8 mouse cellular contexts compared by ENCODE assay signal in genomic region chr1:42491644-42492277, GRCm38 (mm10).
DNase-seq lines count a peak whose midpoint lies in the region; TF ChIP-seq lines count a peak whose summit lies in the region.

No protein-coding gene starts in this region.

- H3K4me1 ChIP-seq in limb, embryonic 10.5 days, result peaks cover 13% of the 10 kb centered on the region
- peaks cover 9% of the 10 kb centered on the region for H3K4me1 ChIP-seq in olfactory bulb, adult 2 months (ENCODE audit: control insufficient read depth, insufficient read depth, low read length)

- TF ChIP-seq POLR2A in olfactory bulb, adult 2 months (IDR thresholded peaks at IDR 0.05; ENCODE audit: insufficient read depth, low read depth, low read length), result no peak

- TF ChIP-seq CTCF in olfactory bulb, adult 2 months (IDR thresholded peaks at IDR 0.05; ENCODE audit: insufficient read depth, low read depth, low read length), result no peak

- no peaks in the 10 kb centered on the region for H3K9me3 ChIP-seq in limb, embryonic 10.5 days (replicated peaks)

- peak; percentile 5 to 8 for DNase-seq in cerebellum, postnatal 25 days
- no peak for DNase-seq in cerebellum, postnatal 36 days
- peak; percentile 12 for DNase-seq in ES-CJ7 (ENCODE audit: low read depth, low spot score)
- peak; percentile 6 for DNase-seq in forelimb bud, embryonic 11.5 days (ENCODE audit: low read depth, low spot score)
- peak; percentile 62 for DNase-seq in limb, embryonic 10.5 days (ENCODE audit: low spot score)
- DNase-seq in thymus, adult 18-20 months, result no peak
- DNase-seq in frontal cortex, postnatal 14 days (ENCODE audit: low spot score in 2 of 2), result no peak

- H3K4me3 ChIP-seq in limb, embryonic 10.5 days, result peak overlapping the region; percentile 51
- H3K4me3 ChIP-seq in olfactory bulb, adult 2 months (ENCODE audit: insufficient read depth, low read depth, low read length), result peak overlapping the region; percentile 17

- peaks cover 26% of the 10 kb centered on the region for H3K27me3 ChIP-seq in limb, embryonic 10.5 days (ENCODE audit: low read depth, poor library complexity, severe bottlenecking)

- 2% methylated on average over 35 of the region's 35 CpGs for WGBS in limb, embryonic 10.5 days
- 13% methylated on average over 35 of the region's 35 CpGs for WGBS in olfactory bulb, adult 2 months

- peak overlapping the region; percentile 76 for H3K27ac ChIP-seq in limb, embryonic 10.5 days
- H3K27ac ChIP-seq in olfactory bulb, adult 2 months (ENCODE audit: insufficient read depth, low read depth, low read length), result no peak overlapping the region

- H3K36me3 ChIP-seq in limb, embryonic 10.5 days, result no peaks in the 10 kb centered on the region

Comparison
In these comparisons a context has a peak if more than half of its experiments do, and no peak if none do; other contexts are left out.
1. DNase-seq: peak in cerebellum, postnatal 25 days (2 of 2), ES-CJ7 (single experiment), forelimb bud, embryonic 11.5 days (single experiment) and limb, embryonic 10.5 days (single experiment); none in cerebellum, postnatal 36 days (0 of 2), thymus, adult 18-20 months (0 of 2) and frontal cortex, postnatal 14 days (0 of 2).